Mouse (Mus musculus) erythroid progenitor cell, adult 5-6 weeks (primary cell): ENCODE results near the gene Senp1. TPM values are rescaled to one million over a fixed set of nuclear protein-coding genes. Genes with fewer than 3 reads are reported as not detected.

Experiments
- ATAC-seq: replicated peaks from 2 replicates; pipeline ENCODE4 v1.8.0; 2016; ENCODE audit warnings: moderate number of reproducible peaks, mild to moderate bottlenecking, moderate TSS enrichment, inconsistent platforms; ENCODE audit not compliant: poor library complexity, low FRiP score, severe bottlenecking
- total RNA-seq, 2 experiments: library from RNA; stranded (forward) in 1 of 2; stranded (reverse) in 1 of 2; fragments of 150-400 nt in 1 of 2; fragments of 186-747, 209-891 nt in 1 of 2; gene quantifications; 2 replicates each; pipeline versions ENCODE4 v1.2.3 to v1.2.4; 2015 to 2017; ENCODE audit warnings: low replicate concordance in 2 of 2

Gene Senp1
- total RNA-seq, 2 experiments from 2014 or later, result 47.4 to 49.9 TPM

DNA sequence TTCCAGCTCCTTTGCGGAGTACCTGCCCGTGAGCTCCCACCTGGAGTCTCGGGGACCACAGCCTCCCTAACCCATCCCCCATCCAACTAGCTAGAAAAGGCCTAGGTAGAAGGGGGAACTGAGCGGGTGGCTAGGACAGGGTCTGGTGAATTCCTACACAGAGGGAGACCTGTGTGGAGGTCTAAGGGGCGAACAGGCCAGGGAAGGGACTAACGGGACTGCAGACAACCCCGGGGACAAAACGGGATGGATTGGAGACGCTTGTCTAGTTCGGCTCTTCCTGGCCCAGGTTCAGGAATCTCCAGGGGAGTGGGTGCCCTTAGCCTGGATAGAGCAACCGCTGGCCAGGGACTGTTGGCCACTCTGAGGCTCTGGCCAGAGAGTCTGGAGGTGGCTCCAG lies 88.4 kb downstream of the Senp1 start:
- ATAC-seq, result no peak

DNA sequence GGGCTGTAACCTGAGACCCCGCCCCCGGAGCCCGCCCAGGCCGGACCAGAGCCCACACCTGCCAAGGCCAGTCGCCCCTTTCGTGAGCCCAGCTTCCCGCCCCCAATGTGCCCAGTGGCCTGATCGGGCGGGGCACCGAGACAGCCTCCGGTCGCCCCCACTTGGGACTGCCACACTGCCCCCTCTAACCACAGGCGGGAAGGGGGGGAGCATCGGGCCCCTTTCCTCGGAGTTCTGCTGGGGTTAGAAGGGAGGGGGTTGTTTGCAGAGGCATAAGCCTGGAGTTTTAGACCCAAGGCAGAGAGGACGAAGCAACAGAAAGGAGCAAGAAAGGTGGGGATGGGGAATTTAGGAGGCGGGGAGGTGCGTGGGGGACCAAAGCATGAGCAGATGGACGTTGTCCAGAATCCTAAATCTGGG lies 88.8 kb downstream of the Senp1 start:
- ATAC-seq, result no peak

DNA sequence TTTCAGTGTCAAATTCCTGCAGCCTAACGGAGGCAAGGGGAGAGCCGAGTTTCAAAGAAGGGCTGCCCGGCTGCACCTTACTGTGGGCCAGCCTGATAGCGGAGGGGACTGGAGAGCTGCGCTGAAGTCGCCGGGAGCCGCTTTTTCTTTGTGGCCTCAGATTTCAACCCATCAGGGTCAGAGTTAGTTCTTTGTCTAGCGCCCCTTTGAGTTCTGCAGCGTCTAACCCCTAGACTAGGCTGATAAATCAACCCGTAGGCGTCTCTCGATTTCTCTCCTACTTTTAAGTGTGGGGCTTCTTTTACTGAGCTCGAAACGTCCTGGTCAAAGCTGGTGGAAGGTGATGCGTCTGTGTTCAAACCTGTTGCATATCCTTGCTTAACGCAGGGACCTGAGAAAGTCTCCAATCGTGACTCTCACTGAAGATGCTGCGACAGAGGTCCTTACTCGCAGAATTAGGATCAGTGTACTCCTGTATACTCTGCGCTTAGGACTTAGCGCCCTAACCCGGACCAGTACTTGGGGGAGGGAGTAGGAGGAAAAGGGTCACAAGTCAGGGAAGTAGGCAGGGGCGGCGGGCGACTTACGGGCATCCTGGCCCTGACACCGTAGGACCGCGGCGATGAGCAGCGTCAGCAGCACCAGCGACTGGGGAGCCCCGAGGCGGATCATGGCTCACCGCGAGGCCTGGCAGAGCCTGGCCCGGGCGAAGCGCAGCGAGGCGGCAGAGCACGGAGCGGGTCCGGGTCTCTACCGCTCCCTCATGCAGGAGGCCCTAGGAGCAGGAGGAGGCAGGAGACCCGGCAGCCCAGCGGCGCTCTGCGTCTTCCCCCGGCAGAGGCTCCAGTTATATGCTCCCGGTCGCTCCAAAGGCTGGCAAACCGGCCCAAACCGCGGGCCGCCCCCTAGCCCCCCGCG lies 89.5 kb downstream of the Senp1 start, which contains the start of gene Col2a1:
TSS of gene Col2a1 (minus strand) at position 874 of the 918 bp plus-strand sequence.
- ATAC-seq, result no peak

DNA sequence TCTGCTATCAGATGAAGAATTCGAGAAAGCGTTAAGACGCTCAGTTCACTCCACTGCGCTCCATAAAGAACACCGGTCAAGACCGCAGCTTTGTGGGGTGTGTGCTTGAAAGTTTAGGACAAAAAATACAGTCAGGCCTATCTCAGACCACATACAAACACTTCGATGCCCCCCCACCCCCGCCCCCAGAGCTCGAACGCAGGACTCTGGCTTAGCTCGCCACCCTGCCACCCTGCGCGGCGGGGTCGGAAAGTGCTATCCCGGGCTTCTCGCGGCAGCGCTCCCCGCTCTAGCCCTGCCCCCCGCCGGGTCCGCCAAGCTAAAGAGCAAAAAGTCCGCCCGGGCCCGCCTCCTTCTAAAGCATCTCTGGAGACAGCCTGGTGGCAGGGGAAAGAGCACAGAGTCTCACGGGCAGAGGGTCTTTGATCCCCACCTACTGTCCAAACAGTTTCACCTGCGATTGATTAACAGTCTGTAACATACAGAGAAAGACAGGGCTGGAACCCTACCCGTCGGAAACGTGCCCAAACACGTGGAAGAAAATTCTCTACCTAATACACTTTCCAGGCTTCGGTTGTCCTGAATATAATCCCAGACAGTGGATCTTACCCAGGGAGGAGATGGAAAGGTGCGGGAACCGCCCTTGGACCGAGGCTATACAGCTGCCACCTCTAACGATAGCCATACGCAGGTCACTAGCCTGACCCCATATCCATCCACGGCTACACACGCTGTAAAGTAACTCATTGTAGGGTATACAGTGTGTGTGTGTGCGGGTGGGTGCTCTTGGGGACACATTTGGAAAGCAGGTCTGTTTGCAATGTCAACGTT lies 90.3 kb downstream of the Senp1 start:
- ATAC-seq, result no peak

- ATAC-seq, result no peak
Measured at GRCm38 (mm10) chr15:98002113-98002990, 91.2 kb downstream of the Senp1 start.

- no peak for ATAC-seq
Measured at GRCm38 (mm10) chr15:98001321-98002112, 92.0 kb downstream of the Senp1 start.

- ATAC-seq, result no peak
Measured at GRCm38 (mm10) chr15:97999991-98000390, 93.6 kb downstream of the Senp1 start.

DNA sequence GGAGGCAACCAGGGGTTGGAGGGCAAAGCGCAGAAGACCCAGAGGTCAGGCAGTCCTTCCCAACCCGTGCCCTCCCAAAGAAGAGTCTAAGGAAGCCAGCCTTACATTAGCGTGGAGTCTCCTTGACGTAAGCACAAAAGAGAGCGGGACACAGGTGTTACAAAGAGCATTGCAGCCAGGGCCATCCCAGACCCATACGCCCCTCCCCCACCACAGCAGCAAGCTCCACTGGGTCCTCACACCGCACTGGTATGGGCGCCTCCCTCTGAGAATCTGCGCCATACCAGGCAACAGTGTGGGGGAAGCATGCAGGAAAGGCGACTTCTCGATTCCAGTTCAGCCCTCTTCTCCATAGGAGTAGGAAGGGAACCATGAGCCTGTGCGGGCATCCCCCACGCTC lies 94.0 kb downstream of the Senp1 start:
- no peak for ATAC-seq

DNA sequence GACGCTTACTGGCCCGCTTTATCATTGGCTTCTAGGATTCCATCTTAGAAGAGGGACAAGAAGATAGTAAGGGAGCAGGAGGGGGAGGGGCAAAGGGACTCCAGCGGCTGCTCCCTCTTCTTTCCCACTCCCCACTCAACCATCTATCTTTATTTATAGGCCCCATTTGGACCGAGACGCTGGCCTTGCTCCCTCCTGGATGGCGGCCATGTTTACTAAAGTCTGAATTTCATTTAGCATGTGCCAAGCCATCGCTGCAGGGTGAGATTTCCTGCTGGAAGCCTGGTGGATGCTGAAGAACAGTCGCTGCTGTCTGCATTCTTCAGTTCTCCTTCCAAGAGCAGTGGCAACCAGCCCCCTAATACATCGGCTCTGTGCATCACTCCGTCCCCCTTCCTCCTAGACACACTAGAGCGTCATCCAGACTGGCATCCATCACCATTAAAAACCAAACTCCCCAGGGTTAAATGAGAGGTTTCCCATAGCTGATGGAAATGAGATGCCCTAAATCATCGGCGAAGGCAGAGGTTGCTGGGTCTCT lies 96.8 kb downstream of the Senp1 start:
- ATAC-seq, result no peak

DNA sequence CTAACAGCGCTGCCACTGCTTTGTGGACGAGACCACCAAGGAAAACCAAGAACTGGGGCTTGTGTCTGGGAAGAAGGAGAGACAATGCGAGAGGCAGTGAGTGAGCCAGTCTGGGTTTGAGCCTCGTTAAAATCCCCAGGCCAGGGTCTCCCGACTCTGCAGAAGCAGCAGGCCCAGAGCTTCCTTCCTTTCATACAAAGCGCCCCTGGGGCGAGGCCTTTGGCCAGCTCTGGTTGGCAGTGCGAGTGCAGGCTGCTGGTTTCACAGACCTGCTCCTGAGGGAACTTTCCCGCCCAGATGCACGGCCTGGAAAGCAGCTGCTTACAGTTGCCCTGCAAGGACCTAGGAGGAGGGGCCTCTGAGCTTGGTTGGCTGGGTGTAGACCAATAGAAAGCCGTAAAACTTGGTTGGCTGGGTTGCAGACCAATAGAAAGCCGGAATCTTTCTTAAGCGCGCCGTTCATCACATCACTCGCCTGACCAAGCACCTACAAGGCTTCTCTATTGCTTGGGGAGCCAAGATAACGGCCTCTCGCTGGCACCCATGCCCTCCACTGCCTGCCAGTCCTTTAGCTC lies 100.7 kb downstream of the Senp1 start:
- 0 out of 2 replicates have a peak, but pooled peaks have one; percentile 36 for ATAC-seq

- ATAC-seq, result no peak
Measured at GRCm38 (mm10) chr15:97992027-97992711, 101.4 kb downstream of the Senp1 start.

DNA sequence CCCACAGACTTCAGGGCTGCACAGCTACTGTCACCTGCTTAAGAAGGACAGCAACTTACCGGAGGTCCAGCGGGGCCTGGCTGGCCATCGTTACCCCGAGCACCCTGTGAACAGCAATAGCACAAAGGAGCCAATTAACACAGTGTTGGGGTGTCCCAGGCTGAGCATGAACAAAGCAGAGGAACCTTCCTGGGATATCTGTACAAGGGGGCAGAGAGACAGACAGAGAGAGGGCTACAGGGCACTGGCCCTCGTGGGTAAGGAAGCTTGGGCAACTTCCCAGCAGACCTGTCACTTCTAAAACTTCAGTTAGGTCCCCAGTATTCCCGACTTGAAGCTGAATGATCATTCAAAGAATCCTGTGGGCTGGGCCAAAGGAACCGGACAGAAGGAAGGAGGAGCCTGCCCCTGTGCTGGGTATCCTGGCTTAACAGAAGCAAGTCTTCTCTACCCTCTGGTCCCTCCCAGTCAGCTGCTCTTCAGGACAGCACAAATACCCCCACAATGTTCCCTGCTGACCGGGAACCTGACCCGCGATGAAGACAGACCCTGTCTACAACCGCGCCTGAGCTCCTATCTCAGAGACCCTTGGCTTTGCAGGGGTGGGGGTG lies 102.2 kb downstream of the Senp1 start:
- no peak for ATAC-seq

GRCm38 (mm10) chr15:97990721-97991120 lies 102.8 kb downstream of the Senp1 start:
- no peak for ATAC-seq

GRCm38 (mm10) chr15:97990124-97990523 lies 103.4 kb downstream of the Senp1 start:
- no peak for ATAC-seq

DNA sequence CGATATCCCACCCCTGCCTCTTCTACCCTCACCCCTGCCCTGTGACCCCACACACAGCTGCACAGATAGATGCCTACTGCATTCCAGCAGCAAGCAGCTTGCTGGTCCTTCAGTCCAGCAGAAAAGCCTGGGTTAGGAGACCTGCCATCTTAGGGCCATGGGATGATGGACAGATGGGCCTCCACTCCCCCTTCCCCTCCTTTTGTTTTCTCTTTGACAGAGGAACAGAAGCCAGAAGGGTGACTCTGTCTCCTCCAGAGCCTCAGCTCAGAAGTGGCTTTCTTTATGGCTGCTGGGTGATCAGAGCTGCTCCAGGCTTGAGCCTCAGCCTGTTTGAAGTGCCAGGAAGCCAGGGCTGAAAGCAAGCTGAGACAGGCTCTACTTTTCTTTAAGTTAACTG lies 104.0 kb downstream of the Senp1 start:
- ATAC-seq, result no peak
